Mouse (Mus musculus) Patski (cell line): Measurements from ENCODE around the gene Cadps2. TPM values are rescaled to one million over a fixed set of nuclear protein-coding genes. Genes with fewer than 3 reads are reported as not detected.

Source experiments
- ATAC-seq: fragments of 100-300 bp; one replicate; pipeline ENCODE4 v1.8.0; 2021
- CTCF ChIA-PET: fragments of 350-600 bp; sonication (Branson Sonifier 250); formaldehyde crosslinking; loops from one replicate; lab custom pipeline; 2022; ENCODE audit warnings: inconsistent platforms; lab: Charles Lee
- POLR2A ChIA-PET: fragments of 350-600 bp; sonication (Branson Sonifier 250); formaldehyde crosslinking; loops from one replicate; lab custom pipeline; 2022; ENCODE audit warnings: antibody characterized with exemption, inconsistent platforms; lab: Charles Lee
- DNase-seq: peaks from one replicate; pipeline ENCODE4 v3.0.0-alpha.2; 2011; ENCODE audit warnings: low read depth, low spot score
- H3K27me3 ChIP-seq: fragments of 371-371 bp; one replicate; pipeline ENCODE4 v1.5.1; 2021
- CTCF ChIP-seq: fragments of 100-300 bp; IDR thresholded peaks from one replicate; pipeline ENCODE4 v1.5.1; 2021
- in situ Hi-C: fragments of 300-500 bp; cut with MboI; formaldehyde crosslinking; loops from 3 replicates; pipeline ENCODE4 v1.11.1; 2018; ENCODE audit warnings: low pct_unique_long_range_greater_than_20kb, mixed read lengths
- polyA plus RNA-seq: library from polyadenylated mRNA; unstranded; gene quantifications from one replicate; pipeline ENCODE4 v1.2.3, GENCODE M21; 2021

Gene Cadps2
- polyA plus RNA-seq, 1 experiment from 2014 or later: 0.09 TPM

DNA sequence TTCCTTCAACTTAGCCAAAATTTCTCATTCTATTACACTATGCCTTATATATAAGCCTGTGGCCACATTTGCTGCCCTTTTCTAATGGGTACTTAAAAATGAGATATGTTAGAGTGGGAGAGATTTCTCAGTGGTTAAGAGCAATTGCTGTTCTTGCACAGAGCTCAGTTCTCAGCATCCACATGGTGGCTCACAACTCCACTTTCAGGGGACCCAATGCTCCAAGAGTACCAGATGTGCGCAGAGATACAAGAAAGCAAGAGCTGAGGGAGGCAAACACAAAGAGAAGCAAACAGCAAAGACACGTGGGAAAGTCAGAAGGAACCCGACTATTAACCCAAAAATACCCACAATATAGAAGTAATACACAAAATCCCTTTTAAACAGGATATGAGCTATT, 77.0 kb downstream of the Cadps2 start:
- no peak for DNase-seq
- no peaks in the 10 kb centered on the region for H3K27me3 ChIP-seq
- no peak for ATAC-seq
- no peak for TF ChIP-seq CTCF
- POLR2A ChIA-PET: no interaction called here
- in situ Hi-C loops: no loop called here
- CTCF ChIA-PET: no interaction called here

DNA sequence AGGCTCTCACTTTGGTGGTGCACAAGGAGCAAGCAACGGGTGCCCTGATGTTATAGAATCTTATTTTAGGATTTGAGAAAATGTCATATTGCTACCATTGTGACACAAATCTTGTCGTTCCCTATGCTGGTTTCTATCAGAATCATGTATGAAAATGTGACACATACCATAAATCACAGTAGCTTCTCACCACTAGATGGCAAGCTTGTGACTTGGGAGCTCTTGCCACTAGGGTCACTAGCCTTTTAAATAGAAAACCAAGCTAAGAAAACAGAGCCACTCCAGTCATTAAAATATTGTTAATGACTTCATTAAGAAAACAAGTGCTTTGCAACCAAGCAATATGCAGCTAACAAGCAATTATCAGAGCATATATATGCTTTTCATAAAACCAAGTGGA, 81.0 kb downstream of the Cadps2 start:
- in situ Hi-C loops: no loop called here
- DNase-seq (no peak), ATAC-seq (no peak)
- H3K27me3 ChIP-seq: no peaks in the 10 kb centered on the region
- POLR2A ChIA-PET: no interaction called here
- CTCF ChIA-PET: no interaction called here
- peak; percentile 34 for TF ChIP-seq CTCF

DNA sequence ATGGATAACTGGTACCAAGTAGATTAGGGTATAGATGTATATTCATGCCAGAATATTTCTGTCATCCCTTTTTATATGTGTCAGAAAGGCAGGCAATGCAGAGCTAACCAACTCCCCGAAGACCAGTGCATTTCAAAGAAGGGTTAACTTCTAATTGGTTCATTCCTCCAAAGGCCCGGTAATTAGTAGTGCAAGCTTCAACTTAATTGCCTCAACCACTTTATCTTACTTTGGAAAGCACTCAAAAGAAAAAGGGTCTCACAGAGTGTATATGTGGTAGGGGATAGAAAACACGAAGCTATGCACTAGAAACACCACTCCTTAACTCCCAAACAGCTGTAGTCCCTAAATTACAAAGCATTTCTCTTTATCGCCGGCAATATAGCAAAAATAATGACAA, 90.4 kb downstream of the Cadps2 start:
- in situ Hi-C loops: no loop called here
- TF ChIP-seq CTCF: no peak
- CTCF ChIA-PET: interaction anchor here (1.5 kb wide), 1 partner anchor 17 kb away, joined by 3 read pairs; no protein-coding TSS in a partner anchor
- ATAC-seq: no peak
- H3K27me3 ChIP-seq: no peaks in the 10 kb centered on the region
- DNase-seq: no peak
- POLR2A ChIA-PET: no interaction called here

DNA sequence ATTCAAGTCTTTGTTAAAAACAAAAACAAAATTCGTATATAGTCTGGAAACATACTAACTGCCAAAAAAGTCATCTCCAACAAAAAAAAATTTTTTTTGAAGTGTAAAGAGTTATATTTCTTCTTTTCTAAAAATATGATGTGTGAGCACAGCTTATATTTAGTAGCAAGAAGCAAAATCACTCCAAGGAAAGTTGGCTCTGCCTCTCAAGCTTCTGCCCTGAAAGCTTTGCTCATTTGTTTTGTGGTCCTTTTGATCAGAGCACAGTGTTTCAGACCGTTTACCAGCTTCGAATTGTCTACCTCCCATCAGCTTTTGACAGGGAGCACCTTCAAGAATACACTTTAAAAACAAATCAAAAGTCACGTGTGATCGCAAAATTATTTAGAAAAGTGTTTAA, 99.2 kb downstream of the Cadps2 start:
- ChIA-PET CTCF (no interaction called here), POLR2A (no interaction called here)
- DNase-seq (no peak), ATAC-seq (no peak)
- TF ChIP-seq CTCF: no peak
- no peaks in the 10 kb centered on the region for H3K27me3 ChIP-seq
- in situ Hi-C loops: no loop called here

DNA sequence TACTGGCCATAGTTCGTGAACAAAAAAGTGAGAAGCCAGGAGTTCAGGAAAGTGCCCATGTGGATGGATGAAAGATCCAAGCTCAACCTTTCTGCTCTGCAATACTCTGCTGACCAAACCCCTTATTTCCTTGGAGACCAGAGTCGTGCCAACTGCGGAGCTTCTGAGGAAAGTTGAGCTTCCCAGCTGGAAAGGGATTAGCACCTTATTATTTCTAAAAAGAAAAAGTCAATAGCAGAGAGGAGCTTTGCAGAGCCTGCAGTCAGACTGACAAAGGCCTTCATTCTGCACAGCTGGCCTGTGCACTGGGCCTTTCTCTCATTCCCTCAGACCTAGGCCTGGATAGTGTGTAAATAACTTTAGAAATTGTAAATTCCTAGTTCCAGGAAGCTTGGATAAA, 106.5 kb downstream of the Cadps2 start:
- no peaks in the 10 kb centered on the region for H3K27me3 ChIP-seq
- POLR2A ChIA-PET: interaction anchor here (0.6 kb wide), 1 partner anchor 383 kb away, joined by 3 read pairs; no protein-coding TSS in a partner anchor
- DNase-seq (no peak), ATAC-seq (no peak)
- in situ Hi-C loops: no loop called here
- TF ChIP-seq CTCF: no peak
- CTCF ChIA-PET: no interaction called here

DNA sequence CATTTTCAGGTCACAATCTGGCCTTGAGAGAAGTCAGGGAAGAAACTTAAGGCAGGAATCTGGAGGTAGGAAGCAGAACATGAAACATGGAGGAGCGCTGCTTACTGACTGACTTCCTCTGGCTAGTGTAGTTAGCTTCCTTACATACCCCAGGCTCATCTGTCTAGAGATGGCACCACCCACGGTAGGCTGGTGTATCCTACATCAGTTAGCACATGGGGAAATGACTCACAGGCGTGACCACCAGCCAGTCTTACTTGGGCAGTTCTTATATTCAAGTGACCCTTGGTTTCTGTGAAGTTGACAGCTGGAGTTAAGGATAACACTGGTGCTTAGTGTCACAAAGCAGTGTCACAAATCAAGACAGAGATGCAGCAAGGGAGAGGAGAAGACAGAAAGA, 110.6 kb downstream of the Cadps2 start:
- ChIA-PET POLR2A (no interaction called here), CTCF (no interaction called here)
- ATAC-seq (no peak), DNase-seq (no peak)
- TF ChIP-seq CTCF: no peak
- in situ Hi-C loops: no loop called here
- no peaks in the 10 kb centered on the region for H3K27me3 ChIP-seq

DNA sequence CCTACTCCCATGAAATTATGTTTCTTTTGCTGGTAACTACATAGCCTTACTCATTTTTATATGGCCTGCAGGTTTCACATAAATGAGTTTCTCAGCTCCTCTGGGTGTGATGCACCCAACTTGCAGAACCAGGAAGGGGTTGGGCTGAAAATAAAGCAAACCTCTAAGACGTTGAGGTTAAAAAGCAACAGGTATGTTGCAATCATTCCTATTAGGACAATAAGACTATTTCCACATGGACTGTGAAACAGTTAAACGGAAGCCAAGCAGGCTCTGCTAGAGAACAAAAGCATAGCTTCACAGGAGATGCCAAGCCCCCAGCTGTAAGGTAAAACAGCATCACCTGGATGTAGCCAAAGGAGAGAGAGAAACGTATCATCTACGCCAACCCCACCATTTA, 115.5 kb downstream of the Cadps2 start:
- H3K27me3 ChIP-seq: no peaks in the 10 kb centered on the region
- DNase-seq (no peak), ATAC-seq (no peak)
- ChIA-PET CTCF (interaction anchor here (0.9 kb wide), 1 partner anchor 18 kb away, joined by 3 read pairs; no protein-coding TSS in a partner anchor), POLR2A (no interaction called here)
- TF ChIP-seq CTCF: no peak
- in situ Hi-C loops: no loop called here

DNA sequence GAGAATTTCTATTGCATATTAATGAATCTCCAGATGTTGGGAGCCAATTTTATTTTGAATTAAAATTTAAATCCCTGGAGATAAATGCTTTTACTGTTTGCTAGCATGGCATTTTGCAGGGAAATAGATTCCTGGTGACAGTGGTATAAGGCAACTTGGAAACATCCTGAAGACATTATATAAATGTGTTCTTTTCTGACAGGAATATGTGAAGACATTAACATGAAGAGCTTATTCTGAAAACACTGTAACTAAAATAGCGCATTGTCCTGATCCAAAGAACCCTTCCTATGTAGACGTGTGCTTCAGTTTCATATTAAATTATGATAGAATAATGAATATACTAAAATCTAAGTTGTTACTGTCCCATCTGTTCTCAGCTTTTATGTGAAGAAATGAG, 118.8 kb downstream of the Cadps2 start:
- no peaks in the 10 kb centered on the region for H3K27me3 ChIP-seq
- POLR2A ChIA-PET: no interaction called here
- no peak for ATAC-seq
- in situ Hi-C loops: no loop called here
- CTCF ChIA-PET: interaction anchor here (1.1 kb wide), 1 partner anchor 17 kb away, joined by 3 read pairs; no protein-coding TSS in a partner anchor
- DNase-seq: no peak
- no peak for TF ChIP-seq CTCF

DNA sequence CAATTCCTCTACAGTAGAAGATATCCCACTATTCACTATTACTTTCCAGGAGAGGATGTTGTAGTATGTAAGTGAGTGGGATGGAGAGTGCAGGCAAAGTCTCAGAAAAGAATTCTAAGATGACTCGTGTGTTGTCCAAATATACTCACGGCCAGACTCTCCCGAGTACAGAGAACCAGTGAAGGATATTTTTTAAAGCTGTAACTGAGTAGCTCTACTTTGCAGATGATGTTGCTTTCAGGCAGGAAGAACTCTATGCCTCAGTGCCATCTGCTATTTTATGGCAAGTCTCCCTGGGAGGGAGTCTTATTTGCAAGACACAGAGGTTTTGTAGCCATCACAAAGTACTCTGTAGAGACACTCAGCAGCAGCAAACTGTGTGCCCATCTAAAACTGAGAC, 131.7 kb downstream of the Cadps2 start:
- in situ Hi-C loops: no loop called here
- ChIA-PET POLR2A (interaction anchor here (0.7 kb wide), 1 partner anchor 74 kb away, joined by 3 read pairs; no protein-coding TSS in a partner anchor), CTCF (no interaction called here)
- H3K27me3 ChIP-seq: peaks cover 2% of the 10 kb centered on the region
- ATAC-seq (no peak), DNase-seq (no peak)
- TF ChIP-seq CTCF: no peak

DNA sequence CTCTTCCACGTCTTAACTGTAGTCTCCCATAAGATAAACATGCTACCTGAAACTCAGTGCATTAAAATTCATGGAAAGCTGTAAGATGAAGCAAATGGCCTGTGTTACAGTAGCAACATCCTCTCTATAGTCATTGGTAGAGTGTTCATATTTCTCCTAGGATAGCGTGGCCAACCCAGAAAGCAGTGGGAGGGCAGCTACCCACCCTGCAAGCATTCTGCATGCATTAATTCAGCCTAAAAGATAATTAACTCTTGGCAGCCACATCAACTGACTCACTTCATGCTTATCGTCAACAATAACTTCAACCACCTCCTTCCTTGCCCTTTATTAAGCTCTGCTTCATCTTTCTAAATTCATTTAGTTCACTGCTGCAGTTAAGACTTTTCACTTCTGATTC, 138.3 kb downstream of the Cadps2 start:
- in situ Hi-C loops: no loop called here
- POLR2A ChIA-PET: no interaction called here
- H3K27me3 ChIP-seq: no peaks in the 10 kb centered on the region
- TF ChIP-seq CTCF: no peak
- DNase-seq: no peak
- ATAC-seq: no peak
- CTCF ChIA-PET: no interaction called here

DNA sequence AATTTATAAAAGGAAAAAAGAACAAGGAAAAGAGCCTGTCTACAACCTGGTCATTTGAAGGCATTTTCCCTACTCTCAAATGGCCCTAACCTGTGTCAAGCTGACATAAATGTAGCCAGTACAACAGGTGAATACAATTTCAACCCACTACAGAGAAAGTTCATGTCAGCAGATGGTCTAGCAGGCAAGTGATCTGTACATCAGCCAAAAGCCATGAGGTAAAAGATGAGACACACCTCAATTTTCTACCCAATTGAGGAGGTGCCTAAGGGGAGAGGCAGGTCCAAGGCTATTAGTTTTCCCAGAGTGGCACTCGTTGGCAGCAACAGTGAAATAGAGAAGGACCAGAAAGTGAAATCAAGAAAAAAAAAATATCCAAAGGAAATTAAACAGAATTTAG, 161.0 kb downstream of the Cadps2 start:
- POLR2A ChIA-PET: no interaction called here
- ATAC-seq (no peak), DNase-seq (no peak)
- CTCF ChIA-PET: no interaction called here
- peaks cover 4% of the 10 kb centered on the region for H3K27me3 ChIP-seq
- TF ChIP-seq CTCF: no peak
- in situ Hi-C loops: no loop called here

DNA sequence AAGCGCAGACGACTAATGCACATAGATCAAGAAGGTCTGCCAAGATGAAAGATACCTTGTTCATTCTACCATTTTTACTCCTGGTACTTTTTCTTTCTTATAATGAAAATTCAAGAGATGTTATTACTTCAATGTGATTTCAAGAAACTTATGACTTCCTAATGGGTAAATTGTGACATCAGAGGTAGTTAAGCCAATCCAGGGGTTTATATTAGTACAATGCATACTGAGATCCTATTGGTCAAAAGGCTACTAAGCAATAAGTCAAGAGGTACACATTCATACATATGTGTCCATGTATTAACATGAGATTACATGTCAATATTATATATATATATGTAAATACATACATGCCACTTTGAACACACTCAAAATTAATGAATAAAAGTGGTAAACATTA, 184.2 kb downstream of the Cadps2 start, which contains the start of gene Rnf148:
Rnf148 (minus strand) TSS at position 101 of the 400 bp plus-strand sequence.
- ChIA-PET CTCF (no interaction called here), POLR2A (no interaction called here)
- in situ Hi-C loops: no loop called here
- H3K27me3 ChIP-seq: no peaks in the 10 kb centered on the region
- ATAC-seq (no peak), DNase-seq (no peak)
- no peak for TF ChIP-seq CTCF
